Mouse (Mus musculus): ENCODE measurements at regions not wholly inside any gene's neighbourhood (a gene's known extent, or its start where the extent isn't known, plus 50 kb on each side); places are given as distances from the start of the nearest gene placed in this dataset.

- no peaks in the 10 kb centered on the region for H3K27me3 ChIP-seq (replicated peaks)
Measured at GRCm38 (mm10) chr16:52654825-52655224, 201.0 kb upstream of the Alcam start.

More at GRCm38 (mm10) chr16:52654825-52655224, 201.0 kb upstream of the Alcam start:
- Histone ChIP-seq H3K9ac (no peak overlapping the region), H3K27ac (no peak overlapping the region), H3K4me1 (no peaks in the 10 kb centered on the region), H3K4me2 (replicated peaks) (no peak overlapping the region), H3K36me3 (no peaks in the 10 kb centered on the region), H3K9me3 (no peaks in the 10 kb centered on the region), H3K4me3 (no peak overlapping the region)
- no peak for ATAC-seq (ENCODE audit: low FRiP score, low read depth)
